Mouse (Mus musculus) midbrain, embryonic 11.5 days (tissue): ENCODE measurements around the gene Cer1. TPM values are rescaled to one million over a fixed set of nuclear protein-coding genes. Genes with fewer than 3 reads are reported as not detected.
A peak's percentile ranks its signal among the peaks of the same experiment; 100 is the strongest.

Source experiments
- ATAC-seq: fragments of 200-750 bp; cut with Nextera tagmentation; 2 replicates; pipeline ENCODE4 v1.8.0; 2017; ENCODE audit warnings: moderate TSS enrichment, moderate library complexity; ENCODE audit not compliant: low FRiP score
- DNase-seq: peaks from one replicate; pipeline ENCODE4 v3.0.0; 2015; ENCODE audit warnings: low spot score; ENCODE audit errors: missing footprints
- H3K27ac ChIP-seq: fragments of 300-500 bp; sonication (generic); 2 replicates; pipeline ENCODE4 v1.5.1; 2014; ENCODE audit warnings: low read depth, low read length
- H3K27me3 ChIP-seq: fragments of 300-500 bp; sonication (generic); 2 replicates; pipeline ENCODE4 v1.6.1; 2014; ENCODE audit warnings: mild to moderate bottlenecking, low read length, moderate library complexity, mixed read lengths; ENCODE audit not compliant: control insufficient read depth, insufficient read depth
- H3K36me3 ChIP-seq: fragments of 300-500 bp; sonication (generic); 2 replicates; pipeline ENCODE4 v1.6.1; 2014; ENCODE audit warnings: mild to moderate bottlenecking, low read length, moderate library complexity, mixed read lengths; ENCODE audit not compliant: control insufficient read depth, insufficient read depth
- H3K4me1 ChIP-seq: fragments of 300-500 bp; sonication (generic); 2 replicates; pipeline ENCODE4 v1.6.1; 2014; ENCODE audit warnings: low read length; ENCODE audit not compliant: control insufficient read depth, insufficient read depth
- H3K4me2 ChIP-seq: fragments of 300-500 bp; sonication (generic); 2 replicates; pipeline ENCODE4 v1.6.1; 2014; ENCODE audit warnings: mild to moderate bottlenecking, moderate library complexity
- H3K4me3 ChIP-seq: fragments of 300-500 bp; sonication (generic); 2 replicates; pipeline ENCODE4 v1.5.1; 2014; ENCODE audit warnings: low read depth, low read length
- H3K9ac ChIP-seq: fragments of 300-500 bp; sonication (generic); 2 replicates; pipeline ENCODE4 v1.6.1; 2014; ENCODE audit warnings: low read length
- H3K9me3 ChIP-seq: fragments of 300-500 bp; sonication (generic); 2 replicates; pipeline ENCODE4 v1.6.1; 2016; ENCODE audit warnings: low read length; ENCODE audit not compliant: control insufficient read depth
- WGBS: fragments of 180-500 bp; shearing (Covaris S2); extraction: QIAGEN DNeasy Blood & Tissue Kit; methylation state at CpG from one replicate; pipeline ENCODE4 v1.1.7; 2014; 5-methylcytosine and 5-hydroxymethylcytosine counted together
- polyA plus RNA-seq: library from polyadenylated mRNA; unstranded; fragments of >200 nt; fragmentation: Nextera tagmentation; extraction: Ambion mirVana; gene quantifications from 2 replicates; pipeline ENCODE4 v1.2.1, GENCODE M21; 2014

The Cer1 gene
- polyA plus RNA-seq, 1 experiment from 2014 or later, result not detected

GRCm38 (mm10) chr4:82915576-82915975 is 30.6 kb upstream of the Cer1 start:
- no peak for DNase-seq
- Histone ChIP-seq H3K4me2 (no peak overlapping the region), H3K27ac (0 out of 2 replicates have a peak overlapping the region, but pooled peaks have one; percentile 3), H3K9me3 (no peaks in the 10 kb centered on the region), H3K27me3 (no peaks in the 10 kb centered on the region), H3K4me1 (peaks cover 11% of the 10 kb centered on the region), H3K4me3 (no peak overlapping the region), H3K36me3 (no peaks in the 10 kb centered on the region), H3K9ac (no peak overlapping the region)
- 71% methylated on average over 7 of the region's 7 CpGs for WGBS
- ATAC-seq, result no peak

- Histone ChIP-seq H3K9ac (no peak overlapping the region), H3K4me3 (no peak overlapping the region), H3K36me3 (no peaks in the 10 kb centered on the region), H3K27ac (no peak overlapping the region), H3K9me3 (no peaks in the 10 kb centered on the region), H3K4me2 (no peak overlapping the region), H3K4me1 (peaks cover 11% of the 10 kb centered on the region), H3K27me3 (no peaks in the 10 kb centered on the region)
- 86% methylated on average over 11 of the region's 11 CpGs for WGBS
- no peak for DNase-seq
- no peak for ATAC-seq
Measured at GRCm38 (mm10) chr4:82914601-82915143, 29.7 kb upstream of the Cer1 start.

- no peak overlapping the region for H3K9ac ChIP-seq
- DNase-seq (no peak), ATAC-seq (no peak)
- no peak overlapping the region for H3K4me2 ChIP-seq
- H3K4me3 ChIP-seq, result no peak overlapping the region
- H3K27me3 ChIP-seq, result no peaks in the 10 kb centered on the region
- no peaks in the 10 kb centered on the region for H3K9me3 ChIP-seq
- no peaks in the 10 kb centered on the region for H3K4me1 ChIP-seq
- WGBS, result 91% methylated on average over 10 of the region's 10 CpGs
- H3K36me3 ChIP-seq, result no peaks in the 10 kb centered on the region
- no peak overlapping the region for H3K27ac ChIP-seq
Measured at GRCm38 (mm10) chr4:82895227-82895626, 10.3 kb upstream of the Cer1 start.

GRCm38 (mm10) chr4:82892247-82892646 is 7.3 kb upstream of the Cer1 start:
- Histone ChIP-seq H3K4me1 (no peaks in the 10 kb centered on the region), H3K4me3 (no peak overlapping the region), H3K9ac (no peak overlapping the region), H3K9me3 (no peaks in the 10 kb centered on the region), H3K27me3 (no peaks in the 10 kb centered on the region), H3K36me3 (no peaks in the 10 kb centered on the region), H3K27ac (no peak overlapping the region), H3K4me2 (no peak overlapping the region)
- 83% methylated on average over 5 of the region's 5 CpGs for WGBS
- DNase-seq (peak; percentile 26), ATAC-seq (no peak)

- Histone ChIP-seq H3K36me3 (no peaks in the 10 kb centered on the region), H3K4me3 (no peak overlapping the region), H3K9me3 (no peaks in the 10 kb centered on the region), H3K4me2 (no peak overlapping the region), H3K4me1 (no peaks in the 10 kb centered on the region), H3K27ac (no peak overlapping the region), H3K9ac (no peak overlapping the region), H3K27me3 (no peaks in the 10 kb centered on the region)
- peak; percentile 57 for DNase-seq
- WGBS, result 89% methylated on average over 2 of the region's 2 CpGs
- ATAC-seq, result no peak
Measured at GRCm38 (mm10) chr4:82891566-82891965, 6.6 kb upstream of the Cer1 start.

GRCm38 (mm10) chr4:82891049-82891448 is 6.1 kb upstream of the Cer1 start:
- no peak overlapping the region for H3K4me2 ChIP-seq
- H3K4me1 ChIP-seq, result no peaks in the 10 kb centered on the region
- no peaks in the 10 kb centered on the region for H3K36me3 ChIP-seq
- ATAC-seq (no peak), DNase-seq (peak; percentile 70)
- H3K27ac ChIP-seq, result no peak overlapping the region
- no peak overlapping the region for H3K9ac ChIP-seq
- 82% methylated on average over 7 of the region's 7 CpGs for WGBS
- no peaks in the 10 kb centered on the region for H3K9me3 ChIP-seq
- no peaks in the 10 kb centered on the region for H3K27me3 ChIP-seq
- H3K4me3 ChIP-seq, result no peak overlapping the region

- no peak for ATAC-seq
- Histone ChIP-seq H3K27me3 (no peaks in the 10 kb centered on the region), H3K9me3 (no peaks in the 10 kb centered on the region), H3K9ac (no peak overlapping the region), H3K4me1 (no peaks in the 10 kb centered on the region), H3K36me3 (no peaks in the 10 kb centered on the region), H3K27ac (no peak overlapping the region), H3K4me3 (no peak overlapping the region), H3K4me2 (no peak overlapping the region)
- 76% methylated on average over 4 of the region's 4 CpGs for WGBS
- DNase-seq, result peak; percentile 57
Measured at GRCm38 (mm10) chr4:82890585-82890984, 5.6 kb upstream of the Cer1 start.

- Histone ChIP-seq H3K4me3 (no peak overlapping the region), H3K36me3 (no peaks in the 10 kb centered on the region), H3K27ac (no peak overlapping the region), H3K4me2 (no peak overlapping the region), H3K9ac (no peak overlapping the region), H3K27me3 (no peaks in the 10 kb centered on the region), H3K9me3 (no peaks in the 10 kb centered on the region), H3K4me1 (no peaks in the 10 kb centered on the region)
- no peak for ATAC-seq
- WGBS, result 69% methylated on average over 2 of the region's 2 CpGs
- DNase-seq, result peak; percentile 33
Measured at GRCm38 (mm10) chr4:82886148-82886547, 1.2 kb upstream of the Cer1 start.

GRCm38 (mm10) chr4:82885535-82885913 is 576 bp upstream of the Cer1 start:
- H3K9me3 ChIP-seq, result no peaks in the 10 kb centered on the region
- no peak overlapping the region for H3K4me3 ChIP-seq
- no peak overlapping the region for H3K9ac ChIP-seq
- 60% methylated on average over 1 of the region's 1 CpGs for WGBS
- H3K27me3 ChIP-seq, result no peaks in the 10 kb centered on the region
- H3K36me3 ChIP-seq, result no peaks in the 10 kb centered on the region
- H3K4me2 ChIP-seq, result no peak overlapping the region
- ATAC-seq (no peak), DNase-seq (no peak)
- no peak overlapping the region for H3K27ac ChIP-seq
- no peaks in the 10 kb centered on the region for H3K4me1 ChIP-seq
